Mouse (Mus musculus): ENCODE results near the gene Hdac2. TPM values are rescaled to one million over a fixed set of nuclear protein-coding genes. Genes with fewer than 3 reads are reported as not detected.

The Hdac2 gene
- polyA plus RNA-seq, 1 experiment from 2014 or later: 345 TPM

DNA sequence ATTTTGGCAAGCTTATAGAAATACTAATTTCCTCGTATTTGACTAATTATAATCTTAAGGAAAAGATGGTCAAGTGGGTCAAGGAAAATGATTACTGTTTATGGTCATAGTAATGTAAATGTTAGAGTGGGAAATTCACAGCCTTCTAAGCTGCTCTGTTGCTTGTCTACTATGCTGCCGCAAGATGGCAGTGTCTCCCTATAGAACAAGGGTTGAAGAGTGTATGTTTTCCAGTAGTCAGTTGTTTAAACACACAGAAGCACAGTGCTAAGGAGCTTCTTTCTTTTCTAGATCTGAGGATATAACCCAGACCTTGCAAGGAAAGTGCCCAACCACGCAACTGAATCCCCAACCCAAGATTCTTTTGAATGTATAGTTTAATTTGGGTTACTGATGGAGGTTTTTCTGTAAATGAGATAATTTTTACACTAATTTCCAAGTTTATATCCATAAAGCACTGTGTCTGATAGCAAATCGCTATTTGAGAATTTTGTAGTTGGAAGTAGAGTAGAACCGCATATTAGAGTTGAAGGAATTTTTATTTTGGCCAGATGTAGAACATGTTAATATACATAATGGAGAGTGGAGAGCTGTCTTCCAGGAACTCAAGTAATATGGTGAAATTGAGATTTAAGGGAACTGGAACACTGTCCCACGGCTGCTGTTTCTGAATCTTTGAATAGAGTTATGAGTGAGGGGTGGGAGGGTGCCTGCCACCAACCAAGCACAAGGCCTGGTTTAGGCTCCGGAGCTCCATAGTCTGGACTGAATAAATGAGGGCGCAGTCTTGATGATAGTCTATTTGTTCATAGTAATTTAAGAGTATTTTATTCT lies 40.1 kb downstream of the Hdac2 start:
- no peak overlapping the region for H3K4me2 ChIP-seq
- no peaks in the 10 kb centered on the region for H3K36me3 ChIP-seq (replicated peaks)
- WGBS: 50% methylated on average over 8 of the region's 8 CpGs
- peak; percentile 96 for ATAC-seq (replicated peaks)
- no peaks in the 10 kb centered on the region for H3K9me3 ChIP-seq
- no peak overlapping the region for H3K4me3 ChIP-seq
- H3K27ac ChIP-seq: no peak overlapping the region
- no peaks in the 10 kb centered on the region for H3K27me3 ChIP-seq (replicated peaks)
- H3K4me1 ChIP-seq: no peaks in the 10 kb centered on the region
- H3K9ac ChIP-seq: no peak overlapping the region

DNA sequence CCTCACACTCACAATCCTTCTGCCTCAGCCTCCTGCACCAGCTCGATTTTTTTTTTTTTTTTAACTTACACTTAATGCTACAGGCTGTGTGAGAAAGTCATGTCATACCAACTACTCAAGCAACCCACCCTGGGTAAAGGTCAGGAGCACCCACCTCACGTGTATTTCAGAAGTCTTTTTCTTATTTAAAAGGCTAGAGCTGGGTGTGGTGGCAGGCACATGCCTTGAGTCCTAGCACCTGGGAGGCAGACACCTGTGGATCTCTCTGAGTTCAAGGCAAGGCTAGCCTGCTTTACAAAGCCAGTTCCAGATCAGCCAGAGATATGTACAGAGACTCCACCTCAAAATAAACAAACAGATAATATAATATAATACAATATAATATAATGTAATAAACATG lies 41.4 kb downstream of the Hdac2 start:
- H3K9me3 ChIP-seq: no peaks in the 10 kb centered on the region
- no peaks in the 10 kb centered on the region for H3K27me3 ChIP-seq (replicated peaks)
- H3K4me2 ChIP-seq: no peak overlapping the region
- no peak for ATAC-seq (replicated peaks)
- H3K4me3 ChIP-seq: no peak overlapping the region
- 70% methylated on average over 2 of the region's 2 CpGs for WGBS
- H3K4me1 ChIP-seq: no peaks in the 10 kb centered on the region
- no peaks in the 10 kb centered on the region for H3K36me3 ChIP-seq (replicated peaks)
- H3K27ac ChIP-seq: no peak overlapping the region
- no peak overlapping the region for H3K9ac ChIP-seq

DNA sequence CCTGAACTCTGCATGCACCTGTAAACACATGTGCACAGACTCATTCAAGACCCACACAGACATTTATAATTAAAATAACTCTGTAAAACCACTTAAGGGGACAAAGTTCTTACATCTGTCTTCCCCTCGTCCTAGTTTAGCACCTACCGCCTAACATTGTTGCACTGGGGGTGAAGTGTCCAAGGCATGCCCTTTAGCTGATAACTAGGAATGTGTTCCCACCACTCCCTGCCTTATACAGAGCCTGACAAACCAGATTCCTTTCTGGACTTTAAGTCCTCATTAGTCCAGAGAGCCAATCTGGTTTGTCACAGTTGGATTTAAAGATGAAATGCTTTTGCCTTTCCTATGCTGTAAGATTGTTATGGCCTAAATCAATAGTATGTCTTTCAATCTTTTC lies 41.9 kb downstream of the Hdac2 start:
- Histone ChIP-seq H3K27ac (no peak overlapping the region), H3K4me3 (no peak overlapping the region), H3K9ac (no peak overlapping the region), H3K4me2 (no peak overlapping the region), H3K36me3 (replicated peaks) (no peaks in the 10 kb centered on the region), H3K4me1 (no peaks in the 10 kb centered on the region), H3K9me3 (no peaks in the 10 kb centered on the region), H3K27me3 (replicated peaks) (no peaks in the 10 kb centered on the region)
- 90% methylated on average over 2 of the region's 2 CpGs for WGBS
- no peak for ATAC-seq (replicated peaks)

DNA sequence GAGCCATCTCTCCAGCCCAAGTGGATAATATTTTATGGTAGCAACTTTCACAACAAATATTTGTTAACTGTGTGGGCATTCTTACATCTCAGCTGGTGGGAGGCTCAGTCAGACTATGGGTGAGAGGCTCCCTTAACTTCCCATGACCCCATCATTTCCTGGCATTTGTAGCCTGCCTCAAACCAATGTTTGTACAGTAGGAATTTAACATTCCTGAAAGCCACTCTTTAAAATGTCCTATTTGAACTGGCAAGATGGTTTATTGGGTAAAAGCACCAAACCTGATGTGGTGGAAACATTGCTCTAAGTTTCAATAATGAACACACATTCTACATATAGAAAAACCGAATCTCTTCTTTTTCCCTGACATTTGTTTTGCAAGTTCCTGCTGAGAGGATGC lies 50.0 kb downstream of the Hdac2 start:
- Histone ChIP-seq H3K27me3 (replicated peaks) (no peaks in the 10 kb centered on the region), H3K9me3 (no peaks in the 10 kb centered on the region), H3K4me1 (no peaks in the 10 kb centered on the region), H3K36me3 (replicated peaks) (no peaks in the 10 kb centered on the region), H3K9ac (no peak overlapping the region), H3K4me3 (no peak overlapping the region), H3K4me2 (no peak overlapping the region), H3K27ac (no peak overlapping the region)
- 70% methylated on average over 1 of the region's 1 CpGs for WGBS
- no peak for ATAC-seq (replicated peaks)

DNA sequence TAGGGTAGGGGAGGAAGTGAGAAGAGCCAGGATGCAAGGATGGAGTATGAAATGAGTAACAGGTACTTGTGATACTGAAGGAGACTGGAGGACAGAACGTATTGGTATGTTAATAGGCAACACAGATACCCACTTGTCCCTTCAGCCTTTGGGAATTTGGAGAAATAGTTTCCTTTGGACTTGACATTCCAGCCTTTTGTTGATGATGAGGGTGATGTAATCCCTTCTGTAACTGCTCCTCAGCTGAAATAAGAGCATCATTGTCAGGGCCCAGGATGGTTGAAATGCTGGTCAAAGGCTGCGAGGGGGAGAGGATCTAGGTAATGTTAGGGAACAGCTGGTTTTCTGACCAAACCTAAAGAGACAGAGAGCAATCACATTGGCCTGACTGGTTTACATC lies 54.3 kb downstream of the Hdac2 start:
- H3K4me1 ChIP-seq: no peaks in the 10 kb centered on the region
- H3K9me3 ChIP-seq: no peaks in the 10 kb centered on the region
- H3K4me2 ChIP-seq: no peak overlapping the region
- H3K27ac ChIP-seq: no peak overlapping the region
- H3K4me3 ChIP-seq: no peak overlapping the region
- ATAC-seq (replicated peaks): no peak
- 70% methylated on average over 2 of the region's 2 CpGs for WGBS
- no peaks in the 10 kb centered on the region for H3K36me3 ChIP-seq (replicated peaks)
- H3K27me3 ChIP-seq (replicated peaks): no peaks in the 10 kb centered on the region
- H3K9ac ChIP-seq: no peak overlapping the region

DNA sequence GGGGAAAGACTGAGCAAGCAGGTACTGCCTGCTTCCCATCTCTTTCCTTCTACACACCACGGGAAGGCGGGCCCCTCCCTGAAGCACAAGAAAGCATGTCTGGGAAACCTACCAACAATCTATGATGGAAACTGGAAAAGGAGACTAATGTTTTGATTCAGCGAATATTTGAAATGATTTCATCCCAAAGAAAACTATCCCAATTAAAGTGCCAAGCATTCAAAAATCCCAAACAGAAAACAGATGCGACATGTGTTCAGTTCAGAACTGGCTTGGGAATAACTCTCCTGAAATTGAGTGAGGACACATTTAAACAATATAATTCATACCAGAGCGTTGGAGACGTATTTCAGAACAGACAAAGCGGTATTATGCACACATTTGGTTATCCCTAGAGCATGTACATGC lies 60.8 kb downstream of the Hdac2 start:
- WGBS: 90% methylated on average over 7 of the region's 7 CpGs

DNA sequence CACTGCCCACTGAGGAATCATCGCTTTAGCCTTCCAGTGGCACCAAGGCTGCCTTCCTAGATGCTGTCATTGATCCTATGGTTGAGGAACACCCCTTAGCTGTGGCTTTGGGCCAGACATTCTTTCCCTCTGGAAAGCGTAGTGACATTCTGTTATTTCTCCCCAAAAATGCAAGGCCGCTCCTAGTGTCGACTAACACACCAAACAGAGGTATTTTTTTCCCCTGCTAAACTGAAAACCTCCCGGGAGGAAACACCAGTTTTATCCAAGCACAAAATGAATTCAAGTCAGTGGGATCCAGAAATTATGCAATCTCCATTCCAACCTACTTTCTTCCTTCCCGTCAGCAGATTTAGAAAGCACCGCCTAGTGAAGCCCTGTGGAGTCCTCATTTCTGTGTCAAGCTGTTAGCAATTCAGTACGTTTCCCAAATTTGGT lies 73.3 kb downstream of the Hdac2 start:
- Histone ChIP-seq H3K4me3 (no peak overlapping the region), H3K4me2 (no peak overlapping the region), H3K27me3 (replicated peaks) (no peaks in the 10 kb centered on the region), H3K27ac (no peak overlapping the region), H3K9ac (no peak overlapping the region), H3K9me3 (no peaks in the 10 kb centered on the region), H3K36me3 (replicated peaks) (no peaks in the 10 kb centered on the region), H3K4me1 (no peaks in the 10 kb centered on the region)
- no peak for ATAC-seq (replicated peaks)
- 79% methylated on average over 8 of the region's 8 CpGs for WGBS

More for the DNA sequence above, 60.8 kb downstream of the Hdac2 start:
- no peak for ATAC-seq (replicated peaks)
- Histone ChIP-seq H3K36me3 (replicated peaks) (no peaks in the 10 kb centered on the region), H3K9me3 (no peaks in the 10 kb centered on the region), H3K4me3 (no peak overlapping the region), H3K9ac (no peak overlapping the region), H3K4me1 (no peaks in the 10 kb centered on the region), H3K4me2 (no peak overlapping the region), H3K27me3 (replicated peaks) (no peaks in the 10 kb centered on the region), H3K27ac (no peak overlapping the region)

Other genes with a start within 250 kb of the Hdac2 start
- 203 and 208 TPM in 2 replicates for gene Marcks, start 164.4 kb downstream of the Hdac2 start, polyA plus RNA-seq (2015; fragmentation: Nextera tagmentation; extraction: Ambion mirVana)

All from midbrain, embryonic 15.5 days (tissue).